Mouse (Mus musculus): ENCODE results near the gene Upk1b.

Upk1b gene

DNA sequence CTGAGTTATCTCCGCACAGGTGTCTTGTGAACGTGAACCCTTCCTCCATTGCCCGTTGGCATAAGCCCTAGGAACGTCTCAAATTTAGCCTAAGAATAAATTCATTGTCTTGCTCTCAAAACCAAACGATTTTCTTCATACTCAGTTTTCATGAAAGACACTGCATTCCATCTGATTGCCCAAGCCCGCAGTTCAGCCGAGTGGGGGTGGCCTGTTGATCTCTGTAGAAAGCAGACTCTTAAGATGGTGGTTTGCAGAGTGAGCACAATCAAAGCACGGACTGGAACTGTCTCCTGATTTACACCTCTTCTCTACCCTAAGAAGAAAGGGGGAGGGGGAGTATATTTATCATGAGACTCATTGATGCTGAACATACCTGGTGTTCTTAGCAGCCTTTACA lies 37.7 kb downstream of the Upk1b start:
- no peak for DNase-seq (ENCODE audit: low read depth, low spot score)

DNA sequence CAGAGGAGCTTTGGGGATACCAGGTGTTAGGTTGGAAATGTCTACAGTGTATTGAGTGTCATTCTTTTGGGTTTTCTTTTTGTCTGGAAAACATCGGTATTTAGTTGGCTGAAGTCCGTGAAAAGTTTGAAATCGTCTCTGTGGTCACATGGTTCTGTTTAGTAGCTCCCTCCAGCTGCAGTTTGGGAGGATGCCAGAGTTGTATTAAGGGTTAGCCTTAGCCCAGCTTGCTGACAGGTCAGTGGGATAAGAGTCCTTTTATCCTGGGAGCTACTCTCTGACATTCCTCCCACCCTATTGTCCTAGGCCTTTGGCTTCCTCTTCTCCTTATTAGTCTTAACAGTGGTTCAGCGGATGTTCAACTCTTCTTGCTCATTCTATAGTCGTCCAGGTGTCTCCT lies 38.2 kb downstream of the Upk1b start:
- DNase-seq (ENCODE audit: low read depth, low spot score): no peak

DNA sequence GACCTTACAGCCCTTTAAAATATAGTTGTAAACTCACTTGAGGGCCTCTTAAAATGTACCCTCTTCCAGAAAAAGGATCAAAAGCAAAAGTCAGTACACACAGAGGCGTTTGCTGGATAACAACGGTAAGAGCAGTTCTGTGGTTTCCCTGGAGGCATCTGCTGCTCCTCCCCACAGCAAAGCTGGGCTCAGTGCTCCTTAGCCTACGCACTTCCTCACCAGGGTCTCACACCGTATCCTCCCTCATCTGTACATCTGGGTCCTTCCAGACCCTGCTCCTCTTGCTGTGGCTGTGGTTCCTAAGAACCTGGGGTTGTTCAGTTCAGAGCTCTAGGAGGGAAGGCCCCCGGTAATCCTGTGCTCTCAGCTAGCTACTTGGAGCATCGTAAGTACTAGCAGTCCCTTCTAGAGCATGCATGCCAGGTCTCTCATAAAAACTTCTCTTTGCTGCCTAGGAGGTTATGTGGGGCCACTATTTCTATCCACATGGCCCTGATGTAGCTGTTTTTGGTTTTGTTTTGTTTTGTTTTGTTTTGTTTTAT lies 39.2 kb downstream of the Upk1b start:
- DNase-seq (ENCODE audit: low read depth, low spot score): no peak

DNA sequence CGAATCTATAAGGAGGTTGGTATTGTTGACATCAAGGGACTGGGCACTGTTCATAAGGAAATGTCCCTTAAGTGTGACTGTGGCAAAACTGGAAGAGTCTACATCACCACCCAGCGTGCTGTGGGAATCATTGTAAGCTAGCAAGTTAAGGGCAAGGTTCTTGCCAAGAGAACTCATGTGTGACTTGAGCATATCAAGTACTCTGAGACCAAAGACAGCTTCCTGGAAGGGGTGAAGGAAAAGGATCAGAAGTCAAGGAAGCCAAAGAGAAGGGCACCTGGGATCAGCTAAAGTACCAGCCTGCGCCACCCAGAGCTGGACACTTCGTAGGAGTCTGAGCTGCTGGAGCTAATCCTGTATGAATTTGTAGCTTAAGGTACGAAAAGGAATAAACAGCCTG lies 39.9 kb downstream of the Upk1b start:
- DNase-seq (ENCODE audit: low read depth, low spot score): no peak

DNA sequence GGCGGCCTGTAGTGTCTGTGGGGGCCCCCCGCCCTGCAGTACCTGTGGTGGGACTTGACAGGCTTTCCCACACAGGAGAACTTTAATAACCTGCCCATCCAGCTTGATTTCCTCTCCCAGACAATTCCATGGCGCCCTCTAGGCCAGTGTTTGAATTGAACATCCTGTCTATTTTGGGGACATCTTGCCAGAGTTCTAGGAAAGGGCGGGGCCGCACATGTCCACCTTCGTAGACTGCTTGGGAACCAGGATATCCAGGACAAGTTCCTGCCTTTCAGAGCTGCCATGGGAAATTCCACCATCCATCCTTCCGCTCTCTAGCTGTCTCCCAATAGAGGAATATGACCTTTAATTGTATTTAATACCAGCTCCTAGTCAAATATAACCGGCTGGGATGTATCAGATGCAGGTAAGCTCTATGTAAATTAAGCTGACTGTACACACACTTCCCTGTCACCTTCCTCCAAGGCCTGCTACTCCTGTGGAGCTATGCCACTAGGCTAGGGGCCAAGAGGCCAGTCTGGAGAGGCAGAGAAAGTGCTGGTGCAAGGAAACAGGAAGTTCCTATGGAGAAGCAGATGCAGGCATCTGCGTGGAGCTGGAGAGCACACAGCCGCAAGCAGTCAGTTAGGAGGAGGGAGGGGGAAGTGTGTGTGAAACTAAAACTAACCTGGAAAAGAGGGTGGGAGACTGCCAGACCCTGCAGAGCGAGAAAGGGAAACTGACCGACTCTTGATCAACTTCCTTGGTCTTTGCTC lies 41.8 kb downstream of the Upk1b start:
- DNase-seq (ENCODE audit: low read depth, low spot score): no peak

DNA sequence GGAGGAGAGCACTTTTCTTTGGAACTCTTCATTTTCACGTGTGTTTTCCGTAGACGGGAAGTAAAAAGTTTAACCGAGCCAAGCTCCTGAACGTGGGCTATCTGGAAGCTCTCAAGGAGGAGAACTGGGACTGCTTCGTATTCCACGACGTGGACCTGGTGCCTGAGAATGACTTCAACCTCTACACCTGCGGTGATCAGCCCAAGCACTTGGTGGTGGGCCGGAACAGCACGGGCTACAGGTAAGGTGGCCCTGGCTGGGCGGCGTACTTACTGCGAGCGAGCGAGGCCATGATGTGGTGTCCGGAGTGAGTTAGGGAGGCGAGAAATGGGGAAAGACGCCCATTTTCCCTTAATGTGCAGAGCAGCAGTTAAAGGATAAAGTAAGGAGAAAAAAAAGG lies 42.5 kb downstream of the Upk1b start:
- DNase-seq (ENCODE audit: low read depth, low spot score): no peak

DNA sequence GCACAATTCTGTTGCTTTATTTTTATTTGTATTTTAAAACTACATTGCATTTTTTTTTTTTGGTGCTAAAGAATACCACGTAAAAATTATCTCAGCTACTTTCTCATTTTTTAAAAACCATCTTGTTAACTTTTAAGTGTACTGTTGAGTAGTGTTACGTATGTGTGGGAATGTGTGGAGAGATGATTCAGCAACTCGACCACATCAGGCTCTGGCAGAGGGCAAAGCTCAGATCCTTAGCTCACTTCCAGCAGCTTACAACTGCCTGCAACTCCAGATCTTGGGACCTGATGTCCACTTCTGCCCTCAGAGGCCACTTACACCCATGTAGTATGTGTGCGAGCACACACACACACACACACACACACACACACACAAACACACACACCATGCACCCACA lies 43.6 kb downstream of the Upk1b start:
- no peak for DNase-seq (ENCODE audit: low read depth, low spot score)

DNA sequence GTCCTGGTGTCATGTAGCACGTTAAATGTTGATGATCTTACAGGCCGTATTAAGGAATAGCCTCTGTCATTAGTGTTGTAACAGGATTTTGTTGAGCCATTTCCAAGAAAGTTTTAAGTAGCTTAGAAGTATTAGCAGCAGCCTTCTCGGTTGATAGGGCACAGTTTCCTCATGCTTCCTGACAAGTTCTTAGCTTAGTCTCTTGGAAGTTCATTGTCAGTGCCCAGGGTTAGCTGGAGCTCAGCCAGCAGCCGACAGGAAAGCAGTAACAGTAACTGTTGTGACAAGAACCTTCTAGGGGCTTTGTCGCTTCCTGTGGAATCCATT lies 44.0 kb downstream of the Upk1b start:
- no peak for DNase-seq (ENCODE audit: low read depth, low spot score)

DNA sequence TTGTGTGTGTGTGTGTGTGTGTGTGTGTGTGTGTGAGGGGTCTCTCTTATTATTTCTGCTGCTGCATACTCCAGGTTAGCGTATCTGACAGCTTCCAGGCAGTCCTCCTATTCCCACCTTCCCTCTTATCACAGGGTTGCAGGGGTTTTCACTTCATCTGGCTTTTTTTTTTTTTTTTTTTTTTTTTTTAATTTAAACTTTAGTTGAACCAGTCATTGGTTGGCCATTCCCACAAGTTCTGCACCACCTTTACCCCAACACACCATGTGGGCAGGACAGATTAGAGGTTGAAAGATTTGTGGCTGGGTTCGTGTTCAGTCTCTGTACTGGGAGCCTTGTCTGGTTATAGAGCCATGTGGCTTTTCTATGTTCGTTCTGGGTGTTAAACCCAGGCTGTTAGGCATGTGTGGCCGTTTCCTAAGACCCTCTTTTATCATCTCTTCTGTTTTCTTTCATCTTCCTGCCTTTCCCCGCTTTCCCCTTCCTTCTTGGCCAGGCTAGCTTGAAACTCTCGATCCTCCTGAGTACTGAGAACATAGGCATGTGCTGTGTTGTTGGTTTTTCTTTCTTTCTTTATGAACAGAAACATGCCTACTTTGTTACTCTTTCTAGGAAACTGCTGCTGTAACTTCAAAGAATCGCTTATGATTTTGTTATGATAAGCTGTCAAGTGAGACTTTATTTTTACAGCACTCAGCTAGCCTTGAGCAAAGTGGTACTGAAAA lies 44.5 kb downstream of the Upk1b start:
- DNase-seq (ENCODE audit: low read depth, low spot score): no peak

DNA sequence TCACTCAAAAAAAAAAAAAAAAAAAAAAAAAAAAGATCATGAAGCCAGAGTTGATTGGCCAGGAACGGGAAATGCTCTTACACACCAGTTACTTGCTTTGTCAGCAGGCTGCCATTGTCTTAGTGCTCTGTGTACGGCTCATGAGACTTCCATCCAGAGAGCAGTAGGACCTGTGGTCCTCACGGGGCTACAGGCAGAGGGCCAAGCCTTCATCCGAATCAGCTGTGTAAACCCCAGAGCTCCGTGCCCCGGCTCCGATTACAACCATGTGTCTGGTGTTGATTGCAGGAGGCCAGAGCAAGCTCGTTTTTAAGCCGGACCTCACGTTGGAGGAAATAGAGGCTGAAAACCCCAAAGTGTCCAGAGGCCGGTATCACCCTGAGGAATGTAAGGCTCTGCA lies 46.5 kb downstream of the Upk1b start:
- no peak for DNase-seq (ENCODE audit: low read depth, low spot score)

DNA sequence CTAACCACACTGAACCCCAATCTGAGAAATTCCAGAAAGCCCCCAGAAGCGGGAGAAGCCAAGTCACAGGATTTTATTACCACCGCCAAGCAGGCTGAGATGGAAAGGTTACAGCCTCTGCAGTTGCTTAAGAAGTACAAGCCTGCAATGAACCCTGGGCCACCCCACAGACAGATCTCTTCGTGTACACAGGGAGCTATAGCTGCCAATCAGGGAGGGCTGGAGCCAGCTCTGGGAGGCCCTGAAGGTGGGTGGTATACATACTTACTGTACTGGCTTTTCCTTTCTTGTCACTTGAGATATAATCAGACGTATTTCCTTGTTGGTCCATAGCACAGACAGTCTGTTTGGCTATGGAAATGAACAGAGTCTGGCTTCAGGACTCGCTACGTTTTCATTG lies 49.3 kb downstream of the Upk1b start:
- DNase-seq (ENCODE audit: low read depth, low spot score): no peak

DNA sequence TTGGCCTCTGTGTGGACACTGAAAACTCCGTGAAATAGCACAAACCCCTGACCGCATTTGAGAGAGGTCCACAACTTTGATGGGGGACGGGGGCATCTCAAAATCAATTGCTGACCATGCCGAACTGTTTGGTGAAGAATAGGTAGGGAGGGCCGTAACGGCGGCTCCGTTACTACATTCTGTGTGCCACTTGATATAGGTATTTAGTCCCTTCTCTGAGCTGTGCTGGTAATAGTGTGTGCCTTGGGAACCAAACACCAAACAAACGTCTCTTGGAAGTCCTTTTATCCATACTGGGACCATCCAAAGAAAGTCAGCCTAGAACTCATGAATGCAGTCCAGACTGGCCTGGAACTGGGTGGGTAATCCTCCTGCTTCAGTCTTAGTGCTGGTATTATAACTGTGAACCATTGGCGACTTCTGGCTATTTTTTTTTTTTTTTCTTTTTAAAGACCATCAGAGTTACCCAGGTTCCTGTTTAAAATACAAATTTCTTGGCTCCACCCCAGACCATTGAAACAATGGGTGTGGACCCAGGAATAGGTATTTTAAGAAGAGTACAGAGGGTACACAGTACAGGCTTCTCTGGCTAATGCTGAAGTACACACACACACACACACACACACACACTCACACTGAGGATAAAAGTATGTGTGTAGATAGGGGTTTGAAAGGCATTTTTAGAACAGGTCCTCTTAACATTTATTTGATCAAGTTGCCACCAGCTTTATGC lies 56.0 kb downstream of the Upk1b start:
- DNase-seq (ENCODE audit: low read depth, low spot score): no peak

DNA sequence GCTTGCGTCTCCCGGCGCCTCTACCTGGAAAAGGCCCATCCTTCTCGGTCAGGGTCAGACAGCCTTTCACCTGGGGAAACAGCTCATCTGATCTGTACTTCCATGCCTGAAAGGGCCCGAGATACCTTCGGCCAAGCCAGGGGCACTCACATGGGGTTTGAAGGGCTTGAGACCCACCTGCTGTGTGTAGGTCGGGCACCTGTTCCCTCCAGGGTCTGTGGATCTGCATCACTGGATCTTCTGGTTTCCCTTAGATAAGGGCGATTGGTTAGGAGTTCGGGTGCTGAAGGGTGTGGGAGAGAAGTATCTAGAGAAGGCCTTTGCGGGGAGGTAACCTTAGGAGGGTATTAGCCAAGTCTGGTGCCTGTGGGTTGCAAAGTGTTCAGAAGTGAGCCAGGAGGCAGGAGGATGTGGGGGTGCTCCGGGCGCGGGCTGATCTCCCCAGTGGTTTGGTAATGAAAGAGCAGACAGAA lies 57.4 kb downstream of the Upk1b start:
- DNase-seq (ENCODE audit: low read depth, low spot score): no peak

DNA sequence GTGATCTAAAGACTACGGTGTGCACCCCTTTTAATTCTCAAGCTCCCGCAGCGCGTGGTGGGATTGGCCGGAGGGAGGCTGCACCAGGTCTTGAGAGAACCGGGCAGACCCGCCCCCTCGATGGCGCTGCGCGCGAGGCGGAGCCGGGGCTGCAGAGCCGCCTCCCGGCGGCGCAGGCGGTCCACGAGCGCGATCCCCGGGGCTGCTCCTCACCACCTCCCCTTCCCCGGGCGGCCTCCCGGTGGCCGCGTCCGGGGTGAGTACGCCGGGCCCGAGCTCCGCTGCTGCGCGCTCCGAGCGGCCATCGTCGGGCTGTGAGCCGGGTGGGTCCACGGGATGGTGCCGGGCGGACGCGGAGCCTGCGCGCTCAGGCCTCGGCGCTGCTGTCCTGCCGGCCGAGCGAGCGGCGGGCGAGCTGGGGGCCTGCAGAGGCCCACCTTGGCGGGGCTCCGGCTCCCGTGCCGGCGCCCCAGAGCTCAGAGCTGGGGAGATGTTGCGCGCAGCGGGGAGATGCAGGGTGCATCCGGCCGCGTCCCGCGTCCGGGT lies 57.9 kb downstream of the Upk1b start, which contains the start of gene B4galt4:
TSS of gene B4galt4 (plus strand) at position 152 of the 546 bp plus-strand sequence.
- no peak for DNase-seq (ENCODE audit: low read depth, low spot score)

DNA sequence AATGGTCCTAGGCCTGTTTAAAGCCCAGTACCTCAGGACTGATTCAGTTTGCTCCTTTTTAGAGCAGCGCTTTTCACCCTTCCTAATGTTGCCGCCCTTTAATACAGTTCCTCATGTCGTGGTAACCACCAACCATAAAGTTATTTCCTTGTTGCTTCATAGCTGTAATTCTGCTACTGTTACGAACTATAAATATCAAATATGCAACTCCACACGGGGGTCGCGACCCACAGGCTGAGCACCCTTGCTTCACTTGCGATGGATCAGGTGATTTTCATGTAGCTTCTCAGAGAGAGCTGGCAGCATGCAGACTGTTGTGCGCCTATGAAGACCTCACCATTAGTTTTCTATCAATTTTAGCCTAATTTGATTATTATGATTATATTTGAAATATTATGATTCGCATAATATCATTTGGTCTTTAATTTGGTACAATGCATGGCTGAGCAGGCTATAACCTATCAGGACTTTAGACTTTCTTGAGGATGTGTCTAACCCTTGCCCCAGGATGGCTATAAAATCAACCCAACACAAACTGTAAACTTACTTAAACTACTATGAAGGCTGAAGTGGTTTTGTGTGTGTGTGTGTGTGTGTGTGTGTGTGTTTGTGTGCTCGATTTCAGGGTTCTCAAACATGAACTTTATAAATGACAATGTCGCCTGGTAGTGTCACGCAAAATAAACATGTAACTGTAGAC lies 58.8 kb downstream of the Upk1b start:
- no peak for DNase-seq (ENCODE audit: low read depth, low spot score)

DNA sequence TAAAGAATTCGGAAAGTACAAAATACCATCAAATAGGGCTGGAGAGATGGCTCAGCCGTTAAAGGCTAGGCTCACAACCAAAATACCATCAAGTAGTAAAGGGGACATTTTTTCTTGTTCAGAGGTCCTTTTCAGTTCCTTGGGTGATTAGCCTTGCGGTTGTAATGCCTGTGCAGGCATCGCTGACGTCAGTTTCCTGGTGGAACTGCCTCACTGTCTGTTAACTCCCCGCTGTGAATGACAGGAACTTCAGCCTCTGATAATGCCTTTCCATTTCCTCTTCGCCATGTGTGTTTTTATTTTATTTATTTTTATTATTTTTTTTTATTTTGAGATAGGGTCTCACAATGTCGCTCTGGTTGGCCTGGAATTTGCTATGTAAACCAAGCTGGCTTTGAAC lies 69.2 kb downstream of the Upk1b start:
- DNase-seq (ENCODE audit: low read depth, low spot score): no peak

DNA sequence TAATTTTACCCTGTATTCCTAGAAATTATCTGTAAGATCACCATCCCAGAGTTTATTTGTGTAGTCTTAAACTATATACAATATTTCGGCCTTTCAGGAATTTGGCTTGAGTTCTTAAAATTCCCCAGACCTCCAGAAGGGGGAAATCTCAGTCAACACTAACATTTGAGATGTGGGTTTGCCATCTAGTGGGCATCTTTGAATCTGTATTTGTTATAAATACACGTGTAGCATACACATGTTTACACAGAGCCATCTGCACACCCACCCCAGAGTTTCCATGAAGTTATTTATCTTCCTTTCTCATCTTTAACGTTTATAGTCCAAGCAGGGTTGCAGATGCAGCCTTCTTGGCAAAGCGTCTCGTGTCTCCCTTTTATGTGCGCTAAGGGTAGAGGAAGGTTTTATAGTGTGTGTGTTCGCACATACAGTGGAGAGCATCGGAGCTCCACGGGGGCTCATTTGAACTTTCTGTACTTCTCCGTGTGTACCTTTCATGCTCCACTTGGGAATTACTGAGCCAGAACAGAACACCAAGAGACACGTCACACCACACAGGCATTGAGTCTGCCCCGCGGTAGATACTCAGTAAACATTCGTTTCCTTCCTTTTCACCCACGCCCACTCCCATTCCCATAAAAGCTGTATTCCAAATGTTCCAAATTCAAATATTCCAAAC lies 70.4 kb downstream of the Upk1b start:
- DNase-seq (ENCODE audit: low read depth, low spot score): no peak

DNA sequence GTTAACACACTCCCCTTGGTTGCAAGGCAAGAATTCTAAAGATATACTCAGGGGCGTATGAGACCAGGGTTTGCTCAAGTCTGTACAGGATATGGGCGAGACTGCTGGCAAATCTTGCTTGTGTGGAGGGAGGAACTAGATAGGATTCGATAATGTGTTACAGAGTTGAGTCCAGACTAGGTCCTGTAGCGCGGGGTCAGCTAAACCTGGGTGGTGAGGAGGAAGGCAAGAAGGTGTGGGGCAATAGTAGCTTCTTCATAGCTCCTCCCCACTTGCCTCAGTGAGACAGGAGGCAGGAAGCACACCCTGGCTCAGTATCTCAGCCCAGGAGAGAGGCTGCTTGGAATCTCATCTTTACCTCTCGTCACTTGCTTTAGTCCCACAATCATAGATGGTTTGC lies 71.0 kb downstream of the Upk1b start:
- DNase-seq (ENCODE audit: low read depth, low spot score): no peak

DNA sequence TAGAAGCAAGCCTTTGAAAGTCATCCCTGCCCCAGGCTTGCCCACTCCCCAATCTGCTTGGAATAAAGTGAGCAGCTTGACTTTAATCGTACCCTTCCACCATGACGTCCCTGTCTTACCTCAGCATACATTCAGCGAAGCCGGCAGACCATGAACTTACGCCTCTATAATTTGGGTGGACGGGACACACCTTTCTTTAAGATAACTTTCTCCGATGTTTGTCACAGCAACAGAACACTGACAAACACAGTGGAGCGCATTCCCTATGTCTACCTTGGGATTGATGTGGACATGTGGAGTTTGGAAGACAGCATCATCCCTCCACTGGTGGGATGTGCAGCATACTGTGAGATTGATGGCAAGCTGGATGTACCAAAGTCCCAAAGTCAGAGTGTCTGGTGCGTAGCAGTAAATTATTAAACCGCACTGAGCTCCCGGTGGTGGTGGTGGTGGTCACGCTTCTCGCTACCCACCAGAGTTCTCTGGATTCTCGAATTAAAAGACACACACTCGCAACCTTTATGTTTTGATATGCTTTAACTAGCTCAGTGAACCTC lies 71.5 kb downstream of the Upk1b start:
- DNase-seq (ENCODE audit: low read depth, low spot score): no peak

DNA sequence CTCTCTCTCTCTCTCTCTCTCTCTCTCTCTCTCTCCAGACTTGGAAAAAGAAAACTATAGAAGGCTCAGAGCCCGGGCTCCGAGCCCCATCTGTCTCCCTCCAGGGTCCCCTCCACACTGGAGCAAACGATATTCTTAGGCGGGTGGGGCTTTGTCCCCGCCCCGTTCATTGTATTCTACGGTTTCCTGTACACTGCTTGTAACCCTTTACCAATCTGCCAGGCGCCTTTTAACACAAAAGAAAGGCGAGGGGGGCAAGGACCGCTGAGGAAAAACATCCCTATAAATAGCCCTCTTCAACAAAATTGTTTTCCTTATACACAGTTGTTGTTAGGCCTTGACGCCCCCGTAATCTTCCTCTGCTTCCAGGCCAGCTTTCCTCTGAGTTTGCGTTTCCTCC lies 75.2 kb downstream of the Upk1b start:
- no peak for DNase-seq (ENCODE audit: low read depth, low spot score)

DNA sequence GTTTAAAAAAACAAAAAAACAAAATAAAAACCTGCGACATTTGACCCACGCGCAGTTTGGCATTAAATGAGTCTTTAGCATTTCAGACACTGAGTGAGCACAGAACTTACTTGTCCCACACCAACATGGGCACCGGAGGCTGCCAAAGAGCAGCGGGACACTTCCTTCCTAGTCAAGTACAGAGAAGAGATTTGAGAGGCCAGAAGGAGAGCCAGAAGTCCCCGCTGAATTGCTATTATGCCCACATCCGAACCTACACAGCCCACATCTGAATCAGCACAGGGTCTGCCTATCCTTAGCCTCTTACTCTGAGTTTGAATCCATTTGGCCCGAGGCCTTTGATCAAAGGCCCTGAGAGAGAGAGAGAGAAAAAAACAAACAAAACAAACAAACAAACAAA lies 75.9 kb downstream of the Upk1b start:
- no peak for DNase-seq (ENCODE audit: low read depth, low spot score)
